Mouse (Mus musculus) thymus, postnatal 14 days (tissue): Measurements from ENCODE around the gene Ube2g1.

Experiments used
- DNase-seq: peaks from one replicate; pipeline ENCODE4 v3.0.0; 2021

Ube2g1 gene

GRCm38 (mm10) chr11:72606694-72607407 lies at the start of gene Ube2g1:
TSS of gene Ube2g1 (plus strand) at chr11:72607283.
- DNase-seq = peak; percentile 100

GRCm38 (mm10) chr11:72558155-72558554 lies 48.9 kb upstream of the Ube2g1 start:
- DNase-seq = no peak

GRCm38 (mm10) chr11:72560661-72561060 lies 46.4 kb upstream of the Ube2g1 start:
- no peak for DNase-seq

- DNase-seq = peak; percentile 18
These were observed 42.8 kb upstream of the Ube2g1 start for GRCm38 (mm10) chr11:72564232-72564807.

GRCm38 (mm10) chr11:72566304-72566703 lies 40.8 kb upstream of the Ube2g1 start:
- no peak for DNase-seq

- no peak for DNase-seq
These were observed 40.2 kb upstream of the Ube2g1 start for GRCm38 (mm10) chr11:72566816-72567338.

- peak; percentile 53 for DNase-seq
These were observed 38.0 kb upstream of the Ube2g1 start for GRCm38 (mm10) chr11:72569051-72569450.

GRCm38 (mm10) chr11:72569671-72570318 lies 37.3 kb upstream of the Ube2g1 start:
- no peak for DNase-seq

GRCm38 (mm10) chr11:72570319-72570979 lies 36.6 kb upstream of the Ube2g1 start:
- peak; percentile 87 for DNase-seq

GRCm38 (mm10) chr11:72573819-72574218 lies 33.3 kb upstream of the Ube2g1 start:
- DNase-seq = peak; percentile 59

- no peak for DNase-seq
These were observed 31.0 kb upstream of the Ube2g1 start for GRCm38 (mm10) chr11:72576111-72576465.

- no peak for DNase-seq
These were observed 30.4 kb upstream of the Ube2g1 start for GRCm38 (mm10) chr11:72576466-72577351.

- no peak for DNase-seq
These were observed 28.6 kb upstream of the Ube2g1 start for GRCm38 (mm10) chr11:72578471-72578870.

GRCm38 (mm10) chr11:72581609-72582447 lies 25.3 kb upstream of the Ube2g1 start:
- DNase-seq = no peak

- no peak for DNase-seq
These were observed 24.7 kb upstream of the Ube2g1 start for GRCm38 (mm10) chr11:72582448-72582705.

- no peak for DNase-seq
These were observed 24.0 kb upstream of the Ube2g1 start for GRCm38 (mm10) chr11:72583092-72583491.

GRCm38 (mm10) chr11:72586570-72586969 lies 20.5 kb upstream of the Ube2g1 start:
- DNase-seq = no peak

- no peak for DNase-seq
These were observed 19.4 kb upstream of the Ube2g1 start for GRCm38 (mm10) chr11:72587537-72588233.

- DNase-seq = no peak
These were observed 11.9 kb upstream of the Ube2g1 start for GRCm38 (mm10) chr11:72595010-72595737.

- no peak for DNase-seq
These were observed 9.3 kb upstream of the Ube2g1 start for GRCm38 (mm10) chr11:72597780-72598179.
